Mouse (Mus musculus): Measurements from ENCODE around the gene Iqch. TPM values are rescaled to one million over a fixed set of nuclear protein-coding genes. Genes with fewer than 3 reads are reported as not detected.

Iqch gene
- 0.22 TPM in 1 of 2 replicates, not detected in the other for polyA plus RNA-seq (2014; fragmentation: Nextera tagmentation; extraction: Ambion mirVana)

- 2% methylated on average over 65 of the region's 70 CpGs for WGBS
- H3K9ac ChIP-seq (replicated peaks; ENCODE audit: low read depth, low read length): peak within 1 kb of the TSS; percentile 34
Observed at GRCm38 (mm10) chr9:63602043-63602939, at the start of gene Iqch, which contains the start of gene Aagab. Iqch (minus strand) TSS chr9:63602493. Aagab (plus strand) TSS chr9:63602660.

GRCm38 (mm10) chr9:63651594-63651993 lies 49.3 kb upstream of the Iqch start:
- Histone ChIP-seq H3K27ac (ENCODE audit: low read length) (peak overlapping the region; percentile 48), H3K4me2 (replicated peaks; ENCODE audit: low read depth, low read length) (no peak overlapping the region), H3K4me3 (ENCODE audit: low read depth, low read length) (no peak overlapping the region), H3K36me3 (ENCODE audit: control insufficient read depth, insufficient read depth, low read length) (peaks cover 58% of the 10 kb centered on the region), H3K9me3 (ENCODE audit: control insufficient read depth, low read depth, low read length) (no peaks in the 10 kb centered on the region), H3K4me1 (ENCODE audit: control insufficient read depth, insufficient read depth, low read length) (peaks cover 26% of the 10 kb centered on the region), H3K9ac (replicated peaks; ENCODE audit: low read depth, low read length) (no peak overlapping the region), H3K27me3 (ENCODE audit: control insufficient read depth, insufficient read depth, low read length) (no peaks in the 10 kb centered on the region)
- ATAC-seq (ENCODE audit: insufficient number of reproducible peaks, insufficient read depth, low FRiP score, low read depth): no peak
- WGBS: 46% methylated on average over 11 of the region's 11 CpGs

More at GRCm38 (mm10) chr9:63602043-63602939, at the start of gene Iqch, which contains the start of gene Aagab:
- H3K4me1 ChIP-seq (ENCODE audit: control insufficient read depth, insufficient read depth, low read length): peaks cover 8% of the 10 kb centered on the region; the same call in 1 of the 2 replicates
- no peaks in the 10 kb centered on the region for H3K27me3 ChIP-seq (ENCODE audit: control insufficient read depth, insufficient read depth, low read length)
- H3K9me3 ChIP-seq (ENCODE audit: control insufficient read depth, low read depth, low read length): no peaks in the 10 kb centered on the region
- peak; percentile 98 for ATAC-seq (ENCODE audit: insufficient number of reproducible peaks, insufficient read depth, low FRiP score, low read depth)
- H3K27ac ChIP-seq (ENCODE audit: low read length): no peak within 1 kb of the TSS
- no peaks in the 10 kb centered on the region for H3K36me3 ChIP-seq (ENCODE audit: control insufficient read depth, insufficient read depth, low read length)
- peak within 1 kb of the TSS; percentile 54 for H3K4me2 ChIP-seq (replicated peaks; ENCODE audit: low read depth, low read length)
- H3K4me3 ChIP-seq (ENCODE audit: low read depth, low read length): peak within 1 kb of the TSS; percentile 61

GRCm38 (mm10) chr9:63650905-63651304 lies 48.6 kb upstream of the Iqch start:
- Histone ChIP-seq H3K9me3 (ENCODE audit: control insufficient read depth, low read depth, low read length) (no peaks in the 10 kb centered on the region), H3K4me3 (ENCODE audit: low read depth, low read length) (no peak overlapping the region), H3K4me1 (ENCODE audit: control insufficient read depth, insufficient read depth, low read length) (peaks cover 26% of the 10 kb centered on the region), H3K27me3 (ENCODE audit: control insufficient read depth, insufficient read depth, low read length) (no peaks in the 10 kb centered on the region), H3K36me3 (ENCODE audit: control insufficient read depth, insufficient read depth, low read length) (peaks cover 60% of the 10 kb centered on the region), H3K27ac (ENCODE audit: low read length) (peak overlapping the region; percentile 48; the same call in 1 of the 2 replicates), H3K9ac (replicated peaks; ENCODE audit: low read depth, low read length) (no peak overlapping the region), H3K4me2 (replicated peaks; ENCODE audit: low read depth, low read length) (no peak overlapping the region)
- ATAC-seq (ENCODE audit: insufficient number of reproducible peaks, insufficient read depth, low FRiP score, low read depth): no peak
- 82% methylated on average over 14 of the region's 14 CpGs for WGBS

- no peak for ATAC-seq (ENCODE audit: insufficient number of reproducible peaks, insufficient read depth, low FRiP score, low read depth)
- 86% methylated on average over 8 of the region's 8 CpGs for WGBS
- no peak overlapping the region for H3K27ac ChIP-seq (ENCODE audit: low read length)
Observed at GRCm38 (mm10) chr9:63649841-63650545, 47.7 kb upstream of the Iqch start.

GRCm38 (mm10) chr9:63648520-63648918 lies 46.2 kb upstream of the Iqch start:
- Histone ChIP-seq H3K27ac (ENCODE audit: low read length) (no peak overlapping the region), H3K4me1 (ENCODE audit: control insufficient read depth, insufficient read depth, low read length) (peaks cover 15% of the 10 kb centered on the region), H3K4me3 (ENCODE audit: low read depth, low read length) (no peak overlapping the region), H3K4me2 (replicated peaks; ENCODE audit: low read depth, low read length) (no peak overlapping the region), H3K27me3 (ENCODE audit: control insufficient read depth, insufficient read depth, low read length) (no peaks in the 10 kb centered on the region), H3K36me3 (ENCODE audit: control insufficient read depth, insufficient read depth, low read length) (peaks cover 47% of the 10 kb centered on the region), H3K9ac (replicated peaks; ENCODE audit: low read depth, low read length) (no peak overlapping the region), H3K9me3 (ENCODE audit: control insufficient read depth, low read depth, low read length) (no peaks in the 10 kb centered on the region)
- WGBS: 85% methylated on average over 9 of the region's 9 CpGs
- ATAC-seq (ENCODE audit: insufficient number of reproducible peaks, insufficient read depth, low FRiP score, low read depth): no peak

More at GRCm38 (mm10) chr9:63649841-63650545, 47.7 kb upstream of the Iqch start:
- no peaks in the 10 kb centered on the region for H3K27me3 ChIP-seq (ENCODE audit: control insufficient read depth, insufficient read depth, low read length)
- H3K4me2 ChIP-seq (replicated peaks; ENCODE audit: low read depth, low read length): no peak overlapping the region
- no peak overlapping the region for H3K4me3 ChIP-seq (ENCODE audit: low read depth, low read length)
- no peak overlapping the region for H3K9ac ChIP-seq (replicated peaks; ENCODE audit: low read depth, low read length)
- H3K9me3 ChIP-seq (ENCODE audit: control insufficient read depth, low read depth, low read length): no peaks in the 10 kb centered on the region
- H3K4me1 ChIP-seq (ENCODE audit: control insufficient read depth, insufficient read depth, low read length): peaks cover 19% of the 10 kb centered on the region
- H3K36me3 ChIP-seq (ENCODE audit: control insufficient read depth, insufficient read depth, low read length): peaks cover 56% of the 10 kb centered on the region

- 81% methylated on average over 9 of the region's 9 CpGs for WGBS
- Histone ChIP-seq H3K9ac (replicated peaks; ENCODE audit: low read depth, low read length) (no peak overlapping the region), H3K27ac (ENCODE audit: low read length) (no peak overlapping the region), H3K4me3 (ENCODE audit: low read depth, low read length) (no peak overlapping the region), H3K4me1 (ENCODE audit: control insufficient read depth, insufficient read depth, low read length) (peaks cover 15% of the 10 kb centered on the region), H3K36me3 (ENCODE audit: control insufficient read depth, insufficient read depth, low read length) (peaks cover 40% of the 10 kb centered on the region), H3K4me2 (replicated peaks; ENCODE audit: low read depth, low read length) (no peak overlapping the region), H3K9me3 (ENCODE audit: control insufficient read depth, low read depth, low read length) (no peaks in the 10 kb centered on the region), H3K27me3 (ENCODE audit: control insufficient read depth, insufficient read depth, low read length) (no peaks in the 10 kb centered on the region)
- no peak for ATAC-seq (ENCODE audit: insufficient number of reproducible peaks, insufficient read depth, low FRiP score, low read depth)
Observed at GRCm38 (mm10) chr9:63647581-63648519, 45.6 kb upstream of the Iqch start.

- ATAC-seq (ENCODE audit: insufficient number of reproducible peaks, insufficient read depth, low FRiP score, low read depth): no peak
- Histone ChIP-seq H3K4me2 (replicated peaks; ENCODE audit: low read depth, low read length) (no peak overlapping the region), H3K4me1 (ENCODE audit: control insufficient read depth, insufficient read depth, low read length) (no peaks in the 10 kb centered on the region), H3K27me3 (ENCODE audit: control insufficient read depth, insufficient read depth, low read length) (no peaks in the 10 kb centered on the region), H3K9me3 (ENCODE audit: control insufficient read depth, low read depth, low read length) (no peaks in the 10 kb centered on the region), H3K27ac (ENCODE audit: low read length) (no peak overlapping the region), H3K4me3 (ENCODE audit: low read depth, low read length) (no peak overlapping the region), H3K9ac (replicated peaks; ENCODE audit: low read depth, low read length) (no peak overlapping the region), H3K36me3 (ENCODE audit: control insufficient read depth, insufficient read depth, low read length) (peaks cover 26% of the 10 kb centered on the region)
- 81% methylated on average over 8 of the region's 8 CpGs for WGBS
Observed at GRCm38 (mm10) chr9:63645084-63645483, 42.8 kb upstream of the Iqch start.

All from stomach, embryonic 14.5 days (tissue).